Mouse (Mus musculus) large intestine, adult 2 months (tissue): ENCODE measurements around the gene Yaf2. TPM values are rescaled to one million over a fixed set of nuclear protein-coding genes. Genes with fewer than 3 reads are reported as not detected.
A peak's percentile ranks its signal among the peaks of the same experiment; 100 is the strongest.

Experiments
- DNase-seq: peaks from one replicate; pipeline ENCODE4 v3.0.0-alpha.2; 2012; ENCODE audit warnings: low read depth, low spot score
- WGBS: fragments of 180-500 bp; shearing (Covaris S2); methylation state at CpG from one replicate; pipeline ENCODE4 v1.1.7; 2018; 5-methylcytosine and 5-hydroxymethylcytosine counted together
- polyA plus RNA-seq: library from polyadenylated mRNA; depleted of rRNA; stranded (reverse); fragments of >200 nt; gene quantifications from 2 replicates; pipeline ENCODE4 v1.2.3, GENCODE M21; 2012

Gene Yaf2
- polyA plus RNA-seq, 1 experiment: 10.2 TPM

GRCm38 (mm10) chr15:93294483-93294882 is 42.3 kb downstream of the Yaf2 start:
- 68% methylated on average over 11 of the region's 11 CpGs for WGBS
- DNase-seq: no peak

- no peak for DNase-seq
- WGBS: 88% methylated on average over 4 of the region's 4 CpGs
These were observed 48.4 kb downstream of the Yaf2 start for GRCm38 (mm10) chr15:93288321-93288720.

- WGBS: 66% methylated on average over 2 of the region's 2 CpGs
- DNase-seq: no peak
These were observed 49.1 kb downstream of the Yaf2 start for GRCm38 (mm10) chr15:93287628-93288027.

DNA sequence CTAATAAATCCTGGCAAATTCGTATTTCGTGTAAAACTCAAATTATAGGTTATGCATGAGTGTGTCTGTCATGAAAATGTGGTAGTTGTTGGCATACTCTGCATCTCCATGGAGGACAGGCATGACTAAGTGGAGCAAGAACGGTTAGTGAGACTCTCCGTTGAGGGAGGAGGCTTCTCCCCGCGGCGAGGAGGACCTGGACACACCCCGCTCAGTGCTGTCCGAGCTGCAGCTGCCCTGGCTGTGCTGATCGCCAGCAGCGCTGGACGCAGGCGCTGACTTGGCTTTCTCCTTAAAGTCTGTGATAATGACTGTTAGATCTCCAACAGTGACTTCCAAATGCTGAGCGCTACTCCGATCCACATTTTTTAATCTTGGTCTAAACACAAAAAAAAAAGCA is 51.5 kb downstream of the Yaf2 start:
- 79% methylated on average over 15 of the region's 15 CpGs for WGBS
- DNase-seq: no peak

GRCm38 (mm10) chr15:93284326-93284725 is 52.4 kb downstream of the Yaf2 start:
- DNase-seq: no peak
- WGBS: 79% methylated on average over 6 of the region's 6 CpGs

GRCm38 (mm10) chr15:93283349-93283748 is 53.4 kb downstream of the Yaf2 start:
- WGBS: 82% methylated on average over 11 of the region's 11 CpGs
- no peak for DNase-seq

GRCm38 (mm10) chr15:93276276-93276675 is 60.5 kb downstream of the Yaf2 start:
- 2% methylated on average over 14 of the region's 14 CpGs for WGBS
- no peak for DNase-seq

DNA sequence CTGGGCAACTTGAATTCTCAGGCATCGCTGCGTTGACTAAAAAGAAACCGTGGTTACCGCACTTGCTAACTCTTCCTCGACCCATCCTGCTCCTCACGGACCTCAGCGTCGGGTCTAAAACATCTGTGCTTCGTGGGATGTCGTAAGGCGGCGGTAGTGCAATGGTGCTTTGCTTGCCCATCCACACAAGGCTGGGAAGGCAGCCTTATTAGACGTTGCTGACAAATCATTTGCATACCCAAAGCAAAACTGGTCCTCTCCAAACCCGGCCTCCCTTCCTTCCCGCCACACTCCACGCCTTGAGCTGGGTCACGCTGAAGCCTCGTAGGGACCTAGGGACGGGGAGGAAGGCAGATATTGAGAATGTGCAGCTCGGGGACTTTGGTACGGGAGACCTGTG is 61.1 kb downstream of the Yaf2 start:
- DNase-seq: no peak
- WGBS: under 1% methylated on average over 21 of the region's 21 CpGs

- peak; percentile 72 for DNase-seq
- under 1% methylated on average over 85 of the region's 93 CpGs for WGBS
These were observed 61.8 kb downstream of the Yaf2 start, which contains the start of gene Gxylt1 for GRCm38 (mm10) chr15:93274679-93275583. TSS of gene Gxylt1 (minus strand) at chr15:93275179.

DNA sequence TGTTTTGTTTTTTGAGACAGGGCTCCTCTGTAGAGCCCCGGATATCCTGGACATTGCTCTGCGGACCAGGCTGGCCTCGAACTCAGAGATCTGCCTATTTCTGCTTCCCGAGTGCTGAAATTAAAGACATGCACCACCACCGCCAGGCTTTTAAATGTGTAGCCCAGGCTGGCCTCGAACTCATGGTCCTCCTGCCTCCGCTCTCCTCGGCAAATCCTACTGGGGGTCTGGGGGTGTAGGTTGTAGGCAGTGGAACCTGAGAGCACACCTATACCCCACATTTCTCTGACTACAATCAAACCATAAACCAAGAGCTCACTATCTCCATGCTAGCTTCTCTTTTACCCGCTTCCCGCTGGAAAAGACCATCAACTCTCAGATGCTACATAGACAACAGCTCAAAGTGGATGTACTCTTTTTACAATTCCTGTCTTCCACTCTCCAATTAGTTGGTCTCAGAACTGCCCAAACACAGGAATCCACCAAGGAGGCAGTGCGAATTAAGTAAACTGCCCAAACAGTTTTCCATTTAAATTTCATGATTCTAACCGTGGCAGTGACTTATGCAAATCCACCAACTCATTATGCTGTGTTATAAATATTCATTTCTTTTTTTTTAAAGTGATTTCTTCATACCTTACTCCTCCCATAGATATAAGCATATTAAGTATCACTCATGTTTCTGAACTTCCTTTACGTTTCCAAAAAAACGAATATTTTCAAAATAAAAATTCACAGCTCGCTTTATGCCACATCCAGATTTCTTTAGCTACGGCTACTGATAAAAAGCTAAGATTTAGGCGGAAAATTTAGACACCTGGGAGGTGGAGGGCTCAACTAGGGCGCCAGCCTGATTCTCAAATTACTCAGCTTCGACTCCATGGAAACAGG is 62.7 kb downstream of the Yaf2 start:
- no peak for DNase-seq
- WGBS: 30% methylated on average over 19 of the region's 19 CpGs

DNA sequence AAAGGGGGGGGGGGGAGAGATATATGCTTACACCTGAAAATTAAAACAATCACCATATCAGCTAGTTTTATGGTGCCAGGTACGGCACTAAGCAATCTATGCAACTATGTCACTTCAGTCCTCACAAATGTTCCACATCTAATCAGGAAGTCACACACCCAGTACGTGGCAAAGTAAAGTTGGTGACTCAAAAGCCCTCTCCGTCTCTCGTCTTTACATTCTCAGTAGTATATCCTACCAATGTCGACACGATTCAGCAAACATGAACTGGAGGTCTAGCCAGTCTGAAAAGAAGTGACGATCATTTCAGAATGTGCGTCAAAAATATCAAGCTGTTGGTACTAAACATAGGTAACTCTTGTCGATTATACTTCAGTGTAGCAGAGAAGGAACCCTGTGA is 63.8 kb downstream of the Yaf2 start:
- DNase-seq: no peak
- 30% methylated on average over 9 of the region's 9 CpGs for WGBS

- whole genome bisulfite sequencing: 69% methylated on average over 9 of the region's 9 CpGs
- no peak for DNase-seq
These were observed 66.4 kb downstream of the Yaf2 start for GRCm38 (mm10) chr15:93270289-93270855.

GRCm38 (mm10) chr15:93269572-93269971 is 67.2 kb downstream of the Yaf2 start:
- DNase-seq: no peak
- WGBS: 96% methylated on average over 7 of the region's 7 CpGs

DNA sequence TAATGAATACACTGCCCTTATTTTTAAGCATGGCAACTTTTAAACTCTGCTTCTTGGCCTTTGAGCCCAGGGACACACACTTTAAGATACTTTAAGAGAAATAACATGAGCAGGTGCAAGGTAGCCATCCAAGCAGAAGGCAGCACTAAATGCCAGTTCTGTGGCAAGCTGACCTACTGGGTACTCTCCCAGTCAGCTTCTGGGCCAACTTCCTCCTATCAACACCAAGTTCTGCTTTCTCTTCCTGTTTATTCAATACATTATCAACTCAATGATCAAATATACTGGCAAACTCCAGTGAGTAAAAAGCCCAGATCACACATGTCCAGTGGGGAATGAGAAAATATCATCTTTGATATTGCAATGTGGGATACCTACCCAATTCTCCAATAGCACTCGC is 68.7 kb downstream of the Yaf2 start:
- WGBS: 94% methylated on average over 1 of the region's 1 CpGs
- no peak for DNase-seq

DNA sequence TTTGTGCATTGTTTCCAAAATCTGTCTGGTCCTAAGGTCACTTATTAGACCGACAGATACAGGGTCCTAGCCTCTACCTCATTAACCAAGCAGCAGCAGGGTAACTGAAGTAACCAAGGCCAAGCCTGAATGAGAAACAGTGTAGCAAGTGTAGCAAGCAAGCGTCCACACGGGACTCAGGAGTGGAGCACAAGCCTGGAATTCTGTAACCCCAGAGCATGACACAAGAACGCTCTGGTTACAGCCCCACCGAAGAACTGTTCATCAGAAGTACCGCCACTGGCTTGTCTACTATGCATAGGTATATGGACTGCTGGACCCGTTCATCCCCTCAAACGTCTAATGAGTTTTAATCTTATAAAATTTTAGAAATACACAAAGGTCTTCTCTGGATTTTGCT is 69.3 kb downstream of the Yaf2 start:
- DNase-seq: no peak
- WGBS: 64% methylated on average over 8 of the region's 8 CpGs

DNA sequence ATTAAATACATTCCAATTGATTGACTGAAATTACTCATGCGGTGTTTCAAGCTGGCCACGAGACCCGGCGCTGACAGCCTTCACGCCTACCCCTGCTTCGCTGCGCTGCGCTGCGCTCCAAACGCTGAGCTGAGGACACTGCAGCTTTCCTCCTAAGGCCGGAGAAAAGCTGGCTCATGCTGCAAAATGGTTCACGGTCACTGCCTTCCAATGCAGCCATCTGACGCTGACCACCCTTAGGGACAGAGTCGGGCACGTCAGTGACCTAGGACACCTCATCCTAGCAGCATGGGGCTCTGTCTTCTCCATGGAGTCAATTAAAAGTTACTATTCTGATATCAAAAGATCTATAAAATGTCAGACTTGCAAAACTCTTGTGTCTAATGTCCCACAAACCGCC is 70.4 kb downstream of the Yaf2 start:
- DNase-seq: no peak
- 92% methylated on average over 16 of the region's 16 CpGs for WGBS

- WGBS: 49% methylated on average over 2 of the region's 2 CpGs
- DNase-seq: no peak
These were observed 71.0 kb downstream of the Yaf2 start for GRCm38 (mm10) chr15:93265728-93266127.

- no peak for DNase-seq
- 63% methylated on average over 3 of the region's 3 CpGs for WGBS
These were observed 71.5 kb downstream of the Yaf2 start for GRCm38 (mm10) chr15:93265231-93265630.

- WGBS: 74% methylated on average over 3 of the region's 3 CpGs
- no peak for DNase-seq
These were observed 72.5 kb downstream of the Yaf2 start for GRCm38 (mm10) chr15:93264221-93264620.

DNA sequence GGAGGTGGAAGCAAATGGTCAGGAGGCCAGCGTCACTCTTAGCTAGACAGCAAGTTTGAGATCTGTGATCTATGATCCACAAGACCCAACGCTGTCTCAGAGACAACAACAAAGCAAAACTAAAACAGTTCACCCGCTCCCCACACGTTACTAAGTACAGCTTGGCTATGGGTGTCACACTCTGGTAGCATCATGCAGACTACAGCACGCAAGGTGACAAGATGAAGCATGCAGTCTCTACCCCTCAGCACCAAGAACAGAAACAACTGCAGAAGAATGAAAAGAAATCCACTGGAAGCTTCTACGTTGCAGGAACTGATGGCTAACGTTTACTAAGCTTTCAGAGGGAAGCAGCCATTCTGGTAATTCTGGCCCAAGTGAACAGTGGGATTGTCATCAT is 73.2 kb downstream of the Yaf2 start:
- DNase-seq: no peak
- WGBS: 84% methylated on average over 7 of the region's 7 CpGs
